Mouse (Mus musculus) right cerebral cortex, postnatal 14 days (tissue): Measurements from ENCODE around the gene Stam2.

Experiments used
- DNase-seq: peaks from one replicate; pipeline ENCODE4 v3.0.0; 2022

The Stam2 gene

GRCm38 (mm10) chr2:52742256-52743158 lies at the start of gene Stam2:
TSS of gene Stam2 (minus strand) at chr2:52742281.
- DNase-seq, result peak; percentile 84

GRCm38 (mm10) chr2:52785106-52785721 lies 43.1 kb upstream of the Stam2 start:
- DNase-seq, result no peak

DNA sequence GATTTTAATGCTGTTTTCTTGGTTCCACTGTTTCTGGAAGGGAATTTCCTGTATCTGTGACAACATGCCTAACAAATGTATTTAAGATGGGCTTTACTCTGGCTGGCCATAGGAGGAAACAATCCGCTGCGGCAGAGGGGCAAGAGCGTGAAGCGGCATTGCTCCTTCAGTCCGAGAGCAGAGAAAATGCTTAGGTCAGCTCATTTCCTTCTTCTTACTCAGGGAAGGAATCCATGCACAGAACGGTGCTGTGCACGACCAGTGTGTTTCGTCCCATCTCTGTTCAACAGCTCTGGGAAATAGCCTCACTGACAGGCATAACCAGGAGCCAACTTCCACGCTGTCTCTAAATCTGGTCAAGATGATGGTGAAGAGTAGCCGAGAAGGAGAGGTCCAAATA lies 37.9 kb upstream of the Stam2 start:
- no peak for DNase-seq

DNA sequence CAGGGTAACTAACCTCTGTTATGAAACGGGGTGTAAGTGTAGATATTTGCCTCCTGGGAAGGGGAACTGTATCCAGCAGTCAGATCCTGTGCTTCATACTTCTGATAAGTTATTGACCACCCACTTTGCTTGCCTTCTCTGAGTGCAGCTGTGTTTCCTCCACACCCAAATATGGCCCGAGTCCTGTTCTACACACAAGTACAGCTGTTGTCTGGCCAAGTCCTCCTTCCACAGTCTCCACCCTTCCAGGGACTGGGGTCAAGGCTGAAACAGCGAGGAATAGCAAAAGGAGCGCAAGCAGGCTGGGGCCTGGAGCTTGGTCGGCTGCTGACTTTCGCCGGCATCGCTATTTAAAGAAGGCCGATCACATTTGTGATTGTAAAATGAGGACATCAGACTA lies 37.3 kb upstream of the Stam2 start:
- no peak for DNase-seq

DNA sequence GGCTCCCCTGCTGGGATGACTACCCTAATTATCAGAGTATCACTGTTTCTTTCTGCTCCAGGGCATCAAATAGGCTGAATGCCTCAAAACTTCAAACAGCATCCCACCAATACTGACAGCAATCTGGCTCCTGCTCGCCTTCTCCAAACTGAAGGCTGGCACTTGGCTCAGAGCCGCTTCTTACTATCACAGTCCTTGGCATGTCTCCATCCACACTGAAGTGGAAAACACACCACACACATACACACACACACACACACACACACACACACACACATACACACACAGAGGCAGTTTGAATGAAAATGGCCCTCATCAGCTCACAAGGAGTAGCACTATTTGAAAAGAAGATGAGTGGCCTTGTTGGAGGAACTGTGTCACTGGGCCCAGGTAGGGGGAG lies 35.8 kb upstream of the Stam2 start:
- DNase-seq, result peak; percentile 17

GRCm38 (mm10) chr2:52774373-52774772 lies 32.3 kb upstream of the Stam2 start:
- no peak for DNase-seq

DNA sequence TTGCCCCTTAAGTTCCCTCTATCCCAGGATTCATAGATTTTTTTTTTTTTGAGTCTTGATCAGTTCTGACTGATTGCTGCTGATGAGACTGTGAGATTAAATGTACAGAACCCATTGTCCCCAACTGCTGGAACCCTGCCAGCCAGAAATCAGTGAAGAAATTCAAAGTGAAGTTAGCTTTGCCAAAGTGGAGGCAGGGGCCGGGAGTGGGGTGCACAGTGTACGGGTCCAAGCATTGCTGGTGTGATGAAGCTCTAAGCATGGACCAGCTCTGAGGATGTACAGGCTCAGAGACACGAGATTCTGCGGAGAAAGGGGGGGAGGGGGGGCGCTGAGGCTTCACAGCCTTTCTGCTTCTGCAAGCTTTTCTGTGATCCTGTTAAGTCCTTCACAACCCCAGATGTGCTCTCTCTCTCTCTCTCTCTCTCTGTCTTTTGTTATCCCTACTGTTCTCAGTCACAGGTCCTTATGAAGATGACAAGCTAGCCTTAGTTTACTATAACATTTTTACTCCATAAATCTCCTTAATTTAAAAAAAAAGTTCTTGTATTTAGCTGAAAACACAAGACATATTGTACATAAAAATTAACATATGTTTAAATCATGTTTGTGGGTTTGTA lies 30.8 kb upstream of the Stam2 start:
- DNase-seq, result no peak

- DNase-seq, result no peak
Observed at GRCm38 (mm10) chr2:52765130-52765529, 23.0 kb upstream of the Stam2 start.

DNA sequence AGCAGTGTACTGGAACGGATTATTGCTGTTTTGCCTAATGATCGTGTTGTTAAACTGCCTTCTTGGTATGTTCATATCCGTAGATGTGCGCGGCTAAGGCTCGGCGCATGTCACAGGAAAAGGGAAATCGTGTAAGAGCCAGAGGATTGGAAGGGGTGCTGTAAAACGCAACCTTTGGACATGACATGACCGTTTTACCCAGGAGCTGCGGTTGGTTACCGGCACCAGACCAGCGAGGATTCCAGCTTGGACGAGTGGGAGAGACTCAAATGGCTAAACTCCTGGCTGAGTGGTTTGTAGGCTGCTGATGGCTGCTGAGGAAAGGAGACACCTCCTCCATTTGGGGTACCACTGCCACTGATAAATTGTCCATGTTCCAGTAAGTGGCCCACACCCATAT lies 21.8 kb upstream of the Stam2 start:
- DNase-seq, result no peak

DNA sequence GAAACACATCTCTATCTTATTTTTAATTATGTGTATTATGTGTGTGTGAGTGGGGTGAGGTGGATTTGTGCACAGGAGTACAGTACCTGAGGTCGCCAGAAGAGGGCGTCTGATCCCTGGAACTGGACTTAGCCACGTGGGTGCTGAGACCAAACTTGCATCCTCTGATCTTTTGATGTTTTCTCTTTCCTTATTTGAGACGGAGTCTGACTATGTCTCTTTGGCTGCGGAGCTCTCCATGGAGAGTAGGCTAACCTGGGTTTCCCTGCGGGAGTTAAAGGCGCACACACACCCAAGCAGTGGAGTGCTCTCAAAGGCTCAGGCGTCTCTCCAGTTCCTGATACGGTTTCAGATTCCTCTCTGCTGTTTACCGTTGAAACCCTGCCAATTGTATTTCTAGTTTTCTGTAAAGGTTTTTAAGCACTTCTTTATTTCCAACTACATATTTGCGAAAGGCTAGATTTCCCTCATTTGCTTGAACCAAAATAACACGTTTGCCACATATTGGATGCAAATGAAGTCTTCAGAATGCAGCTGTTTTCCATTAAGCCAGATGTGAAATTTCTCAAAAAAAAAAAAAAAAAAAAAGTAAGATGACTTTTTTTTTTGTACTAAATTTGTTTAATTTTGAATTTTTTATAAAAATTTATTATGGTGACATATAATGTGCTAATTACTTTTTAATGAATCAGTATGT lies 21.1 kb upstream of the Stam2 start:
- DNase-seq, result peak; percentile 81

GRCm38 (mm10) chr2:52762529-52762928 lies 20.4 kb upstream of the Stam2 start:
- DNase-seq, result no peak

GRCm38 (mm10) chr2:52758627-52759026 lies 16.5 kb upstream of the Stam2 start:
- DNase-seq, result peak; percentile 71

DNA sequence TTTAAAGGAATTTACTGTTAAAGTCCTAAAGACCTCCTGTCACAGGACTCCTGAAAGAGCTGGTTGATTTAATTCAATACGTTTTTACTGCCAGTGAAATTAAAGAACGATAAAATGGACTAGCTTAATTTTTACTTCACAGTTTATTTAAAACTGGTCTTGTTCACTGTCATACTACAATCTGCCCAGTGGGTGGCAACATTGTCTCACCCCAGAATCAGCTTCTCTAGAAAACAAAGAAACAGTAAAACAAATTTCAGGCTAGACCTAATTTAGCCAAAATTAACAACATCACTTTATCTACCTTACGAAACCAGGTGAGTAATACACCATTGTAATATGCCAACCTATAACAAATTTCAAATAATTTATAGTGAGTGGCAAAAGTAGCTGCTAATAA lies 14.6 kb upstream of the Stam2 start:
- no peak for DNase-seq

- DNase-seq, result no peak
Observed at GRCm38 (mm10) chr2:52753573-52754317, 11.7 kb upstream of the Stam2 start.

DNA sequence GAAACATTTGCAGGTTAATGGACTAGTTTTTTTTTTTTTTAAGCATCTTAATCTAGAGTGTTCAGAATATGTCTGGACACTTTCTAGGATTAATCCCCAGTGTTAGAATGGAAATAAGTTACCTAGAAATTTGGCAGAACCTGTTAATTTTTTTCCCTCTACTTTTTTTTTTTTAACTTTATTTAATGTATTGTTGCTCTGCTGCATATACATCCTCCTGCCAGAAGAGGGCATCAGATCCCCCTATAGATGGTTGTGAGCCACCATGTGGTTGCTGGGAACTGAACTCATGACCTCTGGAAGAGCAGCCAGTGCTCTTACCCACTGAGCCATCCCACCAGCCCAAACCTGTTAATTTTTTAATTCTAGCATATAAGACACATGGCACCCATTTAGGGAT lies 2.0 kb upstream of the Stam2 start:
- DNase-seq, result no peak

- peak; percentile 70 for DNase-seq
Observed at GRCm38 (mm10) chr2:52741681-52742255, 313 bp downstream of the Stam2 start.

- DNase-seq, result no peak
Observed at GRCm38 (mm10) chr2:52740596-52740995, 1.5 kb downstream of the Stam2 start.

- DNase-seq, result no peak
Observed at GRCm38 (mm10) chr2:52734504-52734903, 7.6 kb downstream of the Stam2 start.

GRCm38 (mm10) chr2:52733659-52734058 lies 8.4 kb downstream of the Stam2 start:
- DNase-seq, result no peak

GRCm38 (mm10) chr2:52732611-52733010 lies 9.5 kb downstream of the Stam2 start:
- no peak for DNase-seq

- DNase-seq, result no peak
Observed at GRCm38 (mm10) chr2:52732001-52732400, 10.1 kb downstream of the Stam2 start.

- no peak for DNase-seq
Observed at GRCm38 (mm10) chr2:52730891-52731290, 11.2 kb downstream of the Stam2 start.
